Mouse (Mus musculus) G1E (cell line): Measurements from ENCODE around the gene Lclat1. TPM values are rescaled to one million over a fixed set of nuclear protein-coding genes. Genes with fewer than 3 reads are reported as not detected.

ENCODE experiments used
- ATAC-seq: 2 replicates; pipeline ENCODE4 v1.8.0; 2016; ENCODE audit warnings: mild to moderate bottlenecking; ENCODE audit not compliant: insufficient number of reproducible peaks, poor library complexity, low FRiP score, severe bottlenecking; ENCODE audit errors: extremely low read depth
- DNase-seq: peaks from one replicate; pipeline ENCODE4 v3.0.0; 2012; ENCODE audit warnings: low spot score
- H3K27me3 ChIP-seq: 2 replicates; pipeline ENCODE4 v1.6.1; 2012; ENCODE audit warnings: mild to moderate bottlenecking, low read length, inconsistent platforms; ENCODE audit not compliant: insufficient read depth
- H3K36me3 ChIP-seq: replicated peaks from 2 replicates; pipeline ENCODE3; 2012; ENCODE audit warnings: mild to moderate bottlenecking, inconsistent platforms
- H3K4me1 ChIP-seq: 2 replicates; pipeline ENCODE4 v1.6.1; 2012; ENCODE audit warnings: low read depth, low read length, inconsistent platforms, mixed read lengths; ENCODE audit not compliant: insufficient read depth
- H3K4me3 ChIP-seq: 2 replicates; pipeline ENCODE4 v1.5.1; 2012; ENCODE audit warnings: low read depth, mild to moderate bottlenecking, inconsistent platforms, low read length, moderate library complexity, mixed read lengths
- H3K9me3 ChIP-seq: replicated peaks from 2 replicates; pipeline ENCODE4 v1.6.1; 2012; ENCODE audit warnings: inconsistent platforms
- CTCF ChIP-seq: IDR thresholded peaks from 2 replicates; pipeline ENCODE4 v1.5.1; 2012; ENCODE audit warnings: low read depth, low read length, inconsistent platforms, mixed read lengths
- GATA1 ChIP-seq: IDR thresholded peaks from 2 replicates; pipeline ENCODE4 v1.6.1; 2012; ENCODE audit warnings: borderline replicate concordance, low read length, inconsistent platforms, mixed read lengths
- GATA2 ChIP-seq: IDR thresholded peaks from 2 replicates; pipeline ENCODE4 v1.6.1; 2012; ENCODE audit warnings: low read depth, low read length, inconsistent platforms, borderline replicate concordance
- POLR2AphosphoS5 ChIP-seq: IDR thresholded peaks from 2 replicates; pipeline ENCODE4 v1.6.1; 2012; ENCODE audit warnings: low read depth, low read length, inconsistent platforms; ENCODE audit not compliant: insufficient replicate concordance
- TAL1 ChIP-seq: conservative IDR thresholded peaks from 2 replicates; pipeline ENCODE4 v1.6.1; 2012; ENCODE audit warnings: low read depth, low read length, inconsistent platforms, mixed read lengths
- polyA plus RNA-seq: library from polyadenylated mRNA; stranded (reverse); fragments of >175 nt; gene quantifications from 2 replicates; pipeline ENCODE4 v1.2.3, GENCODE M21; 2012
- total RNA-seq, 2 experiments: library from RNA; stranded (forward) in 1 of 2; stranded (reverse) in 1 of 2; fragments of 200-1000 nt in 1 of 2; fragments of >200 nt in 1 of 2; fragmentation: Nextera tagmentation in 1 of 2; gene quantifications; 2 replicates each; pipeline ENCODE4 v1.2.3; 2014 to 2017

Lclat1 gene
- total and polyA plus RNA-seq, 3 experiments: 5.6 to 25.1 (median 11.8) TPM

- H3K4me1 ChIP-seq: peaks cover 76% of the 10 kb centered on the region
Measured at GRCm38 (mm10) chr17:73245089-73245684, 137.4 kb downstream of the Lclat1 start.

GRCm38 (mm10) chr17:73246036-73246435 lies 138.3 kb downstream of the Lclat1 start:
- Histone ChIP-seq H3K4me3 (no peak overlapping the region), H3K4me1 (peaks cover 77% of the 10 kb centered on the region), H3K36me3 (peaks cover 18% of the 10 kb centered on the region), H3K9me3 (no peaks in the 10 kb centered on the region), H3K27me3 (no peaks in the 10 kb centered on the region)
- DNase-seq (no peak), ATAC-seq (no peak)
- TF ChIP-seq POLR2AphosphoS5 (no peak), GATA2 (no peak), GATA1 (no peak), TAL1 (no peak), CTCF (no peak)

More at GRCm38 (mm10) chr17:73245089-73245684, 137.4 kb downstream of the Lclat1 start:
- no peaks in the 10 kb centered on the region for H3K27me3 ChIP-seq
- TF ChIP-seq TAL1 (peak; percentile 67), POLR2AphosphoS5 (no peak)
- no peaks in the 10 kb centered on the region for H3K9me3 ChIP-seq
- ATAC-seq (peak; percentile 66), DNase-seq (no peak)
- H3K4me3 ChIP-seq: peak overlapping the region; percentile 13; the same call in 1 of the 2 replicates
- peaks cover 24% of the 10 kb centered on the region for H3K36me3 ChIP-seq

- H3K36me3 ChIP-seq: peaks cover 18% of the 10 kb centered on the region
- H3K27me3 ChIP-seq: no peaks in the 10 kb centered on the region
- ATAC-seq: no peak
- H3K9me3 ChIP-seq: no peaks in the 10 kb centered on the region
- no peak for DNase-seq
- TF ChIP-seq POLR2AphosphoS5 (no peak), GATA1 (no peak), CTCF (no peak), GATA2 (no peak), TAL1 (no peak)
- H3K4me3 ChIP-seq: no peak overlapping the region
- peaks cover 78% of the 10 kb centered on the region for H3K4me1 ChIP-seq
Measured at GRCm38 (mm10) chr17:73246926-73247325, 139.1 kb downstream of the Lclat1 start.

- Histone ChIP-seq H3K36me3 (peaks cover 12% of the 10 kb centered on the region), H3K27me3 (no peaks in the 10 kb centered on the region), H3K4me3 (no peak overlapping the region), H3K9me3 (no peaks in the 10 kb centered on the region), H3K4me1 (peaks cover 75% of the 10 kb centered on the region)
- ATAC-seq: no peak; the same call in 1 of the 2 replicates
- DNase-seq: no peak
- TF ChIP-seq GATA1: no peak
- TF ChIP-seq TAL1: no peak
- TF ChIP-seq CTCF: no peak
- TF ChIP-seq POLR2AphosphoS5: no peak
- TF ChIP-seq GATA2: no peak
Measured at GRCm38 (mm10) chr17:73247758-73248157, 140.0 kb downstream of the Lclat1 start.

GRCm38 (mm10) chr17:73250488-73251141 lies 142.8 kb downstream of the Lclat1 start:
- Histone ChIP-seq H3K4me3 (no peak overlapping the region), H3K9me3 (no peaks in the 10 kb centered on the region), H3K36me3 (no peaks in the 10 kb centered on the region), H3K27me3 (no peaks in the 10 kb centered on the region), H3K4me1 (peaks cover 57% of the 10 kb centered on the region)
- ATAC-seq (no peak), DNase-seq (no peak)
- no peak for TF ChIP-seq GATA2

GRCm38 (mm10) chr17:73251142-73251502 lies 143.3 kb downstream of the Lclat1 start:
- H3K27me3 ChIP-seq: 0 out of 2 replicates have a peak, but pooled peaks cover 2% of the 10 kb centered on the region
- no peak for DNase-seq
- ATAC-seq: no peak; the same call in 1 of the 2 replicates
- H3K4me1 ChIP-seq: peaks cover 54% of the 10 kb centered on the region
- H3K36me3 ChIP-seq: no peaks in the 10 kb centered on the region
- H3K9me3 ChIP-seq: no peaks in the 10 kb centered on the region
- no peak overlapping the region; the same call in 1 of the 2 replicates for H3K4me3 ChIP-seq
- TF ChIP-seq CTCF: no peak
- TF ChIP-seq TAL1: no peak
- TF ChIP-seq GATA2: no peak
- no peak for TF ChIP-seq GATA1
